ENCODE assay signal across 12 mouse cellular contexts in genomic region chr12:80002474-80003125, GRCm38 (mm10).
DNase-seq lines count a peak whose midpoint lies in the region; ATAC-seq and TF ChIP-seq lines count a peak whose summit lies in the region.
"Had no signal": no experiment of that assay in that cellular context is flagged by ENCODE, and none has a peak within 500 bp of the region (broad histone marks: within the 10 kb centered on the region; RNA-seq: fewer than 3 reads in every experiment).

No protein-coding gene starts in this region.

- H3K27ac ChIP-seq in lung, embryonic 14.5 days (ENCODE audit: low read depth) = peak overlapping the region; percentile 84
- H3K27ac ChIP-seq in embryonic facial prominence, embryonic 15.5 days (replicated peaks) = peak overlapping the region; percentile 76
- peak overlapping the region; percentile 68; the same call in 1 of the 2 replicates for H3K27ac ChIP-seq in stomach, embryonic 14.5 days (ENCODE audit: low read length)
- no peak overlapping the region for H3K27ac ChIP-seq in liver, embryonic 11.5 days (ENCODE audit: low read depth, low read length)

- peak; percentile 30 for DNase-seq in gastrocnemius, postnatal 14 days
- DNase-seq in gastrocnemius, adult 18-20 months (ENCODE audit: low spot score) = no peak
- DNase-seq in lung, embryonic 14.5 days = no peak
- DNase-seq in lung, postnatal 10 days = no peak
- no peak for DNase-seq in liver, embryonic 11.5 days (ENCODE audit: low spot score)
- DNase-seq in right cerebral cortex, adult 2 months (ENCODE audit: low spot score in 2 of 2) = no peak
- DNase-seq: embryo, embryonic 11 days; gastrocnemius, postnatal 10 days; layer of hippocampus, postnatal 36 days had no signal

- H3K9me3 ChIP-seq in lung, embryonic 14.5 days (ENCODE audit: low read depth, low read length) = no peaks in the 10 kb centered on the region
- H3K9me3 ChIP-seq in embryonic facial prominence, embryonic 15.5 days (replicated peaks) = no peaks in the 10 kb centered on the region
- H3K9me3 ChIP-seq in stomach, embryonic 14.5 days (ENCODE audit: control insufficient read depth, low read depth, low read length) = no peaks in the 10 kb centered on the region
- no peaks in the 10 kb centered on the region for H3K9me3 ChIP-seq in liver, embryonic 11.5 days (ENCODE audit: control insufficient read depth, low read length)
- H3K9me3 ChIP-seq: megakaryocyte, embryonic 14.5 days had no signal

- 69% methylated on average over 13 of the region's 13 CpGs for WGBS in lung, embryonic 14.5 days
- 49% methylated on average over 13 of the region's 13 CpGs for WGBS in embryonic facial prominence, embryonic 15.5 days
- 79% methylated on average over 13 of the region's 13 CpGs for WGBS in stomach, embryonic 14.5 days
- WGBS in liver, embryonic 11.5 days = 88% methylated on average over 13 of the region's 13 CpGs

- no peak overlapping the region for H3K4me2 ChIP-seq in lung, embryonic 14.5 days
- no peak overlapping the region for H3K4me2 ChIP-seq in embryonic facial prominence, embryonic 15.5 days (replicated peaks)
- H3K4me2 ChIP-seq in stomach, embryonic 14.5 days (replicated peaks; ENCODE audit: low read depth, low read length) = 0 out of 2 replicates have a peak overlapping the region, but pooled peaks have one; percentile 1
- H3K4me2 ChIP-seq in liver, embryonic 11.5 days = no peak overlapping the region

- no peak for ATAC-seq in lung, embryonic 14.5 days (ENCODE audit: insufficient read depth)
- ATAC-seq in embryonic facial prominence, embryonic 15.5 days (ENCODE audit: insufficient number of reproducible peaks, low FRiP score, low TSS enrichment, low read depth) = no peak
- ATAC-seq in stomach, embryonic 14.5 days (ENCODE audit: insufficient number of reproducible peaks, insufficient read depth, low FRiP score, low read depth) = no peak
- no peak for ATAC-seq in liver, embryonic 11.5 days (replicated peaks; ENCODE audit: low FRiP score)

- no peaks in the 10 kb centered on the region for H3K36me3 ChIP-seq in lung, embryonic 14.5 days (ENCODE audit: insufficient read depth)
- H3K36me3 ChIP-seq in embryonic facial prominence, embryonic 15.5 days = no peaks in the 10 kb centered on the region
- H3K36me3 ChIP-seq in stomach, embryonic 14.5 days (ENCODE audit: control insufficient read depth, insufficient read depth, low read length) = no peaks in the 10 kb centered on the region
- no peaks in the 10 kb centered on the region for H3K36me3 ChIP-seq in liver, embryonic 11.5 days (ENCODE audit: control insufficient read depth, insufficient read depth, low read length)

- no peaks in the 10 kb centered on the region for H3K27me3 ChIP-seq in lung, embryonic 14.5 days (ENCODE audit: insufficient read depth, low read length)
- H3K27me3 ChIP-seq in embryonic facial prominence, embryonic 15.5 days = no peaks in the 10 kb centered on the region
- H3K27me3 ChIP-seq in stomach, embryonic 14.5 days (ENCODE audit: control insufficient read depth, insufficient read depth, low read length) = no peaks in the 10 kb centered on the region
- no peaks in the 10 kb centered on the region for H3K27me3 ChIP-seq in liver, embryonic 11.5 days (replicated peaks; ENCODE audit: control insufficient read depth, insufficient read depth, low read length)

- intact Hi-C loops in gastrocnemius, postnatal 14 days (cut with DNase I; ENCODE audit: low total_unique reads) = no loop called here

- peaks cover 22% of the 10 kb centered on the region for H3K4me1 ChIP-seq in lung, embryonic 14.5 days (ENCODE audit: insufficient read depth)
- peaks cover 31% of the 10 kb centered on the region for H3K4me1 ChIP-seq in embryonic facial prominence, embryonic 15.5 days
- peaks cover 23% of the 10 kb centered on the region for H3K4me1 ChIP-seq in stomach, embryonic 14.5 days (ENCODE audit: control insufficient read depth, insufficient read depth, low read length)
- H3K4me1 ChIP-seq in liver, embryonic 11.5 days (replicated peaks; ENCODE audit: control insufficient read depth, insufficient read depth, low read length) = peaks cover 11% of the 10 kb centered on the region

- no peak for TF ChIP-seq CTCF in lung, embryonic 14.5 days (IDR thresholded peaks at IDR 0.05; ENCODE audit: low read depth)

- H3K4me3 ChIP-seq in lung, embryonic 14.5 days (ENCODE audit: low read depth, low read length) = no peak overlapping the region
- H3K4me3 ChIP-seq in embryonic facial prominence, embryonic 15.5 days (replicated peaks) = no peak overlapping the region
- H3K4me3 ChIP-seq in stomach, embryonic 14.5 days (ENCODE audit: low read depth, low read length) = no peak overlapping the region
- no peak overlapping the region for H3K4me3 ChIP-seq in liver, embryonic 11.5 days (ENCODE audit: low read depth, low read length)
- H3K4me3 ChIP-seq: megakaryocyte, embryonic 14.5 days had no signal

- no peak overlapping the region for H3K9ac ChIP-seq in lung, embryonic 14.5 days
- no peak overlapping the region for H3K9ac ChIP-seq in embryonic facial prominence, embryonic 15.5 days
- no peak overlapping the region; the same call in 1 of the 2 replicates for H3K9ac ChIP-seq in stomach, embryonic 14.5 days (replicated peaks; ENCODE audit: low read depth, low read length)
- H3K9ac ChIP-seq in liver, embryonic 11.5 days (ENCODE audit: low read depth, low read length) = no peak overlapping the region
